In genomic region chr11:97782564-97782895, GRCm38 (mm10) we compare ENCODE assay signal across 8 mouse cellular contexts. TPM values are rescaled to one million over a fixed set of nuclear protein-coding genes. Genes with fewer than 3 reads are reported as not detected.
A peak's percentile ranks its signal among the peaks of the same experiment; 100 is the strongest.
DNase-seq lines count a peak whose midpoint lies in the region; ATAC-seq and TF ChIP-seq lines count a peak whose summit lies in the region.

No protein-coding gene starts in this region.

- peak overlapping the region; percentile 49 for H3K27ac ChIP-seq in heart, embryonic 12.5 days (ENCODE audit: poor library complexity, severe bottlenecking)
- H3K27ac ChIP-seq in ES-E14 (ENCODE audit: insufficient read depth, low read depth, low read length, poor library complexity, severe bottlenecking): no peak overlapping the region; the same call in 1 of the 2 replicates
- H3K27ac ChIP-seq in hindbrain, embryonic 10.5 days: peak overlapping the region; percentile 99

- H3K9me3 ChIP-seq in heart, embryonic 12.5 days (replicated peaks): no peaks in the 10 kb centered on the region
- H3K9me3 ChIP-seq in ES-E14 (ENCODE audit: control insufficient read depth, insufficient read depth, low read depth, low read length): no peaks in the 10 kb centered on the region
- H3K9me3 ChIP-seq in hindbrain, embryonic 10.5 days: no peaks in the 10 kb centered on the region

- DNase-seq in heart, postnatal 14 days: no peak
- DNase-seq in ES-E14 (ENCODE audit: low read depth, low spot score): no peak
- DNase-seq in hindbrain, embryonic 10.5 days (ENCODE audit: low spot score): no peak
- DNase-seq in urinary bladder, postnatal 10 days (ENCODE audit: low spot score): no peak
- DNase-seq in T-cell, adult 2 months (ENCODE audit: low spot score): no peak

- in situ Hi-C loops in ES-E14 (cut with MboI; ENCODE audit: low sequenced_read_pairs in 2 of 2, unreplicated experiment in 2 of 2): no loop called here

- H3K4me3 ChIP-seq in heart, embryonic 12.5 days: peak overlapping the region; percentile 88
- H3K4me3 ChIP-seq in ES-E14 (ENCODE audit: insufficient read depth in 1 of 2, low read depth in 1 of 2, low read length in 2 of 2, poor library complexity in 1 of 2, severe bottlenecking in 1 of 2): peak overlapping the region; percentile 83 to 98
- peak overlapping the region; percentile 99 for H3K4me3 ChIP-seq in hindbrain, embryonic 10.5 days

- H3K27me3 ChIP-seq in heart, embryonic 12.5 days (replicated peaks): no peaks in the 10 kb centered on the region
- no peaks in the 10 kb centered on the region for H3K27me3 ChIP-seq in hindbrain, embryonic 10.5 days (ENCODE audit: insufficient read depth, poor library complexity, severe bottlenecking)

- peaks cover 34% of the 10 kb centered on the region for H3K36me3 ChIP-seq in heart, embryonic 12.5 days
- peaks cover 40% of the 10 kb centered on the region for H3K36me3 ChIP-seq in ES-E14 (ENCODE audit: control insufficient read depth, insufficient read depth, low read length, poor library complexity, severe bottlenecking)
- peaks cover 40% of the 10 kb centered on the region for H3K36me3 ChIP-seq in hindbrain, embryonic 10.5 days

- WGBS in heart, embryonic 12.5 days: under 1% methylated on average over 10 of the region's 10 CpGs
- WGBS in hindbrain, embryonic 10.5 days: under 1% methylated on average over 10 of the region's 10 CpGs

- ATAC-seq in heart, embryonic 12.5 days (ENCODE audit: insufficient number of reproducible peaks, low FRiP score): no peak; the same call in 1 of the 2 replicates
- peak; percentile 34 for ATAC-seq in megakaryocyte, adult 5-6 weeks (ENCODE audit: poor library complexity, severe bottlenecking)
- ATAC-seq in CD4-positive, CD25-positive, alpha-beta regulatory T cell, adult 4 months: no peak

- peak overlapping the region; percentile 93 for H3K4me2 ChIP-seq in heart, embryonic 12.5 days

- intact Hi-C loops in heart, postnatal 14 days (cut with DNase I): loop anchor here (2.0 kb wide), 1 partner anchor 16 kb away; the partner anchor contains the start of gene Cwc25

- peaks cover 26% of the 10 kb centered on the region for H3K4me1 ChIP-seq in heart, embryonic 12.5 days (replicated peaks)
- H3K4me1 ChIP-seq in ES-E14 (ENCODE audit: control insufficient read depth in 2 of 2, insufficient read depth in 2 of 2, low read length in 2 of 2, poor library complexity in 1 of 2): no peaks in the 10 kb centered on the region
- peaks cover 24% of the 10 kb centered on the region for H3K4me1 ChIP-seq in hindbrain, embryonic 10.5 days (replicated peaks)

- peak overlapping the region; percentile 73 for H3K9ac ChIP-seq in heart, embryonic 12.5 days
- peak overlapping the region; percentile 75 for H3K9ac ChIP-seq in ES-E14 (ENCODE audit: insufficient read depth, low read depth, low read length, poor library complexity, severe bottlenecking)

TF ChIP-seq in ES-E14, 5 proteins besides CTCF, POLR2A, EP300 and RAD21:
- TF ChIP-seq ZC3H11A (IDR thresholded peaks at IDR 0.05; ENCODE audit: borderline replicate concordance, low read depth, low read length) (no peak), ZNF384 (IDR thresholded peaks at IDR 0.05; ENCODE audit: low read depth, low read length) (no peak), CHD2 (IDR thresholded peaks at IDR 0.05; ENCODE audit: low read depth, low read length) (no peak), HCFC1 (IDR thresholded peaks at IDR 0.05; ENCODE audit: borderline replicate concordance, insufficient read depth, low read length) (no peak), MAFK (IDR thresholded peaks at IDR 0.05; ENCODE audit: insufficient read depth, low read depth, low read length) (no peak)

RNA-seq across cellular contexts. Expression of gene Rpl23, which starts 0.3 kb away (rescaled TPM):
- 404 and 410 TPM in 2 replicates for polyA plus RNA-seq in heart, embryonic 12.5 days (2016; fragmentation: Nextera tagmentation; extraction: Ambion mirVana)
- 100 to 1,000 TPM; 503 to 533 TPM for total RNA-seq in heart, postnatal 14 days (2021)
- total RNA-seq in ES-E14 (2012; rRNA removed): 1,213 and 1,430 TPM in 2 replicates
- 381 and 439 TPM in 2 replicates for polyA plus RNA-seq in hindbrain, embryonic 10.5 days (2016; fragmentation: Nextera tagmentation; extraction: Ambion mirVana)
- 1,123 and 1,179 TPM in 2 replicates for total RNA-seq in megakaryocyte, adult 5-6 weeks (2015)
- 895 and 904 TPM in 2 replicates for total RNA-seq in megakaryocyte, adult 5-6 weeks (2017)
- 1,000 to 10,000 TPM in 1 of 2 experiments, 100 to 1,000 TPM in 1; 884 to 1,093 TPM for polyA plus RNA-seq in CD4-positive, CD25-positive, alpha-beta regulatory T cell, adult 4 months (2017; shearing (Covaris generic))

RNA-seq across cellular contexts. Expression of gene 1700001P01Rik, which starts 6.8 kb away (rescaled TPM):
- polyA plus RNA-seq in heart, embryonic 12.5 days (2016; fragmentation: Nextera tagmentation; extraction: Ambion mirVana): not detected in 2 replicates
- under 1 TPM in 1 of 2 experiments, not detected in 1; 0.65 TPM for total RNA-seq in heart, postnatal 14 days (2021)
- total RNA-seq in ES-E14 (2012; rRNA removed): 2.3 TPM in 2 replicates
- 0.37 and 0.80 TPM in 2 replicates for polyA plus RNA-seq in hindbrain, embryonic 10.5 days (2016; fragmentation: Nextera tagmentation; extraction: Ambion mirVana)
- not detected in 2 replicates for total RNA-seq in megakaryocyte, adult 5-6 weeks (2015)
- not detected in 2 replicates for total RNA-seq in megakaryocyte, adult 5-6 weeks (2017)
- not detected for polyA plus RNA-seq in CD4-positive, CD25-positive, alpha-beta regulatory T cell, adult 4 months (2017; shearing (Covaris generic))

RNA-seq across cellular contexts. Expression of gene Cwc25, which starts 16.2 kb away (rescaled TPM):
- 10.9 and 11.4 TPM in 2 replicates for polyA plus RNA-seq in heart, embryonic 12.5 days (2016; fragmentation: Nextera tagmentation; extraction: Ambion mirVana)
- total RNA-seq in heart, postnatal 14 days (2021): 10 to 100 TPM in 1 of 2 experiments, 1 to 10 TPM in 1; 8.9 to 10.6 TPM
- 14.0 and 18.5 TPM in 2 replicates for total RNA-seq in ES-E14 (2012; rRNA removed)
- polyA plus RNA-seq in hindbrain, embryonic 10.5 days (2016; fragmentation: Nextera tagmentation; extraction: Ambion mirVana): 19.4 and 20.6 TPM in 2 replicates
- 11.1 and 11.8 TPM in 2 replicates for total RNA-seq in megakaryocyte, adult 5-6 weeks (2015)
- total RNA-seq in megakaryocyte, adult 5-6 weeks (2017): 21.0 and 22.4 TPM in 2 replicates
- 10 to 100 TPM; 25.2 to 33.8 TPM for polyA plus RNA-seq in CD4-positive, CD25-positive, alpha-beta regulatory T cell, adult 4 months (2017; shearing (Covaris generic))

RNA-seq across cellular contexts. Expression of gene Lasp1, which starts 16.3 kb away (rescaled TPM):
- 46.9 and 49.5 TPM in 2 replicates for polyA plus RNA-seq in heart, embryonic 12.5 days (2016; fragmentation: Nextera tagmentation; extraction: Ambion mirVana)
- 10 to 100 TPM; 47.8 to 49.6 TPM for total RNA-seq in heart, postnatal 14 days (2021)
- total RNA-seq in ES-E14 (2012; rRNA removed): 108 and 147 TPM in 2 replicates
- polyA plus RNA-seq in hindbrain, embryonic 10.5 days (2016; fragmentation: Nextera tagmentation; extraction: Ambion mirVana): 77.7 and 90.1 TPM in 2 replicates
- total RNA-seq in megakaryocyte, adult 5-6 weeks (2015): 121 and 128 TPM in 2 replicates
- 315 and 351 TPM in 2 replicates for total RNA-seq in megakaryocyte, adult 5-6 weeks (2017)
- 10 to 100 TPM; 46.4 to 49.9 TPM for polyA plus RNA-seq in CD4-positive, CD25-positive, alpha-beta regulatory T cell, adult 4 months (2017; shearing (Covaris generic))

RNA-seq across cellular contexts. Expression of gene Pip4k2b, which starts 38.0 kb away (rescaled TPM):
- 1.3 and 1.4 TPM in 2 replicates for polyA plus RNA-seq in heart, embryonic 12.5 days (2016; fragmentation: Nextera tagmentation; extraction: Ambion mirVana)
- total RNA-seq in heart, postnatal 14 days (2021): 10 to 100 TPM; 20.7 to 22.6 TPM
- 26.5 and 31.3 TPM in 2 replicates for total RNA-seq in ES-E14 (2012; rRNA removed)
- polyA plus RNA-seq in hindbrain, embryonic 10.5 days (2016; fragmentation: Nextera tagmentation; extraction: Ambion mirVana): 1.8 and 2.0 TPM in 2 replicates
- total RNA-seq in megakaryocyte, adult 5-6 weeks (2015): 14.9 and 17.3 TPM in 2 replicates
- total RNA-seq in megakaryocyte, adult 5-6 weeks (2017): 19.6 and 25.7 TPM in 2 replicates
- 1 to 10 TPM; 1.4 to 2.2 TPM for polyA plus RNA-seq in CD4-positive, CD25-positive, alpha-beta regulatory T cell, adult 4 months (2017; shearing (Covaris generic))
